Mouse (Mus musculus): Measurements from ENCODE around the gene Tmcc2.
"Not testable (repeated sequence)": the region's sequence is repeated elsewhere in the genome, so short reads cannot be mapped to it uniquely, and the experiment has no call there.

The Tmcc2 gene

GRCm38 (mm10) chr1:132367692-132368506, 23.2 kb downstream of the Tmcc2 start:
- DNase-seq = peak; percentile 86

DNA sequence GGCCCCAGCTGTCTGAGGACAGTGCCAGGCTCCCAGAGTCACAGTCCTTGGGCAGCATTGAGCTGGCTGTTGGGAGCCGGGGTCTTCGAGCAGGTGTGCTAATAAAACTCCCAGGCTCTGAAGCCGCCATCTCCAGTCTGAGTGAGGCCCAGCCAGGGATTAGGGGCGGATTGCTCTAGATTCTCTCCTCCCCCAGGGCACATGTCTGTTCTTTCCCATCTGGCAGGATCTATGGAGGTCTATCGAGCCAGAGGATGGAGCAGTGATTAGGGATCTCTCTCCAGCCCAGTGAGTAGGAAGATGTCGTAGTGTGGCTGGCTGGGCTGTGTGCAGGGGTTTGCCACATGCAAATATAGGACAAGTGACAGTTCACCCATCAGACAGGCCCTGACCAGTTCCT, 24.1 kb downstream of the Tmcc2 start:
- DNase-seq = no peak

DNA sequence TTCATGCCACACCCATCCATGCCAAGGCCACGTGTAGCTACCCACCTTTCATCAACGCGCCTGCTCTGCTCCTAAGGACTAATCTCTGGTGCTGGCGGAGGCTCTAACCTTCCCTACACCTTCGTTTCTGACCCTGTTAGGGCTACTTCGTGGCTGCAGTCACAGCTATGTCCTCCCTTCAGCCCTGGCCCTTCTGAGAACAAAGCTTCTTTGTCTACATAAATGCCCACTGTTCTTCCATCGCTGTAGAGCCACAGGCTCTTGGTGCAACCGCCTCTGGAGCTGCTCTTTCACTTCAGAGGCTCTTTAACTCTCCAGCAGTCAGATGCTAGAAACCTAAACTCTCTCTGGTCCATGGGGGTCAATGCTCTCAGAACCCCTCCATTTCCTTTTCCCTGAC, 24.8 kb downstream of the Tmcc2 start:
- DNase-seq = no peak

GRCm38 (mm10) chr1:132365645-132366044, 25.4 kb downstream of the Tmcc2 start:
- DNase-seq = no peak

- no peak for DNase-seq
Observed at GRCm38 (mm10) chr1:132364896-132365557, 26.1 kb downstream of the Tmcc2 start.

GRCm38 (mm10) chr1:132364388-132364787, 26.7 kb downstream of the Tmcc2 start:
- peak; percentile 73 for DNase-seq

DNA sequence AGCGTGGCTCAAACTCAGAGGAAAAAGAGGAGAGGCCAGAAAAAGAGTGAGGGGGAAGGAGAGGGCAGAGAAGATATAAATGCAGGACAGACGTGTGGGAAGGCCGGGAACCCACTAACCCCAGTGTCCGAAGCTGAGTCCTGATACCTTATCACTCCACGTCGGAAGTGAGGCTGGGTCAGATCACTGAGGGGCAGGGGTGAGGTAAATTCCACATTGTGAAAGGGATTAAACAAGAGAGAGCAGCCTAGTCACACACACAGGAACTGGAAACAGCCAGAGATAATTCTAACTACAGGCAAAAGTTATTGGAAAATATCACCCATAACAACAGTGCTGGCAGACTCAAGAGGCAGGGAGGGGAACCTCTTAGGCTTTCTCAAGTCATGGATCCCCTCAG, 29.1 kb downstream of the Tmcc2 start:
- no peak for DNase-seq

DNA sequence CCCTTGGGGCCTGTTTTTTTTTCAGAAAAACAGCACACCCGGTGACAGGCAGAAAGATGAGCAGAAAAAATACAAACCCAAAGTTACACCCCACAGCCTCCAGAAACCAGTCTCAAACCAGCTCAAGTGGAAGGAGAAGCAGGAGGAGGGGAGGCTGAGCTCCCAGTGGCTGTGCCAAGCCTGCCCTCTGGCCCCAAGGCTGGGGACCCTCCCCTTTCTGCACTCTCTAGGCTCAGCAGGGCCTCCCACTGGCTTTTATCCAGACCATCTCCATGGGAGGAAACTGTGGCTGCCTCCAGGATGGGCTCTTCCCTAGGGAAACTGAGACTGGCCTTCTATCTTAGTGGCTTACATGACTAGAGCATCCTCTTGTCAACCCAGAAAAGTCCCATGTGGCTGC, 34.2 kb downstream of the Tmcc2 start:
- no peak for DNase-seq

GRCm38 (mm10) chr1:132355841-132356242, 35.2 kb downstream of the Tmcc2 start:
- peak; percentile 78 for DNase-seq

GRCm38 (mm10) chr1:132355162-132355601, 35.9 kb downstream of the Tmcc2 start:
- no peak for DNase-seq

DNA sequence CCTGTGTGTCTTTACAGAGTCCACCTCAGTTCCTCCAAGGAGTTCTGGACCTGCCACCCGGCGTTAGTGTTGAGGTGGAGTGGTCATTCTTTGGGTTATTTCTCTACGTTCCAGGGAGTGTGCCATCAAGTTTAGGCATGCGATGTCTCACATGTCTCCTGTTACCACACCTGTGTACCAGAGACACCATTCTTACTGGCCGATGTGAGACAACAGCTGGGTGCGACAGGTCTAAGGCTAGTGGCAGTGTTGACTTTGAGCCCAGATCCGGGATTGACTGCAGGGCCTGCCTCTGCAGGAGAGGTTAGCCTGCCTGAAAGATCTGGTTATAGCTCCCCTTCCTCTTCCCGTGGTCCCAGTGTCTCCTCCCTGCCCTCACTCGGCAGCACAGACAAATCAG, 36.8 kb downstream of the Tmcc2 start:
- no peak for DNase-seq

GRCm38 (mm10) chr1:132353389-132353788, 37.7 kb downstream of the Tmcc2 start:
- DNase-seq = no peak

DNA sequence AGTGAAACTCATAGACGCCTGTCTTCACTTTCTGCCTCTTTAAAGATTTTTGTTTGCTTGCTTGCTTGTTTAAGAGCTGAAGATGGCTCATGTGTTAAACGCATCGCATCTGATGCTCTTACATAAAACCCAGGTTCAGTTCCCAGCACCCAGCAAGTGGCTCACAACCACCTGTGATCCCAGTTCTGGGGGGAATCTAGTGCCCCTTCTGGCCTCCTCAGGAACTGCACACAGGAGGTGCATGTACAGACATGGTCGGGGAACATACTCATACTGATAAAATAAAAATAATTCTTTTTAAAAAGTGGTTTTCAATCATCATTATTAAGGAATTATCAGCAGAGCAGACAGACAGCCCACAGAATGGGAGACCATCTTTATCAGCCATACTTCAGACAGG, 40.0 kb downstream of the Tmcc2 start:
- DNase-seq = no peak

- DNase-seq = not testable (repeated sequence)
Observed at GRCm38 (mm10) chr1:132349601-132350000, 41.5 kb downstream of the Tmcc2 start.

DNA sequence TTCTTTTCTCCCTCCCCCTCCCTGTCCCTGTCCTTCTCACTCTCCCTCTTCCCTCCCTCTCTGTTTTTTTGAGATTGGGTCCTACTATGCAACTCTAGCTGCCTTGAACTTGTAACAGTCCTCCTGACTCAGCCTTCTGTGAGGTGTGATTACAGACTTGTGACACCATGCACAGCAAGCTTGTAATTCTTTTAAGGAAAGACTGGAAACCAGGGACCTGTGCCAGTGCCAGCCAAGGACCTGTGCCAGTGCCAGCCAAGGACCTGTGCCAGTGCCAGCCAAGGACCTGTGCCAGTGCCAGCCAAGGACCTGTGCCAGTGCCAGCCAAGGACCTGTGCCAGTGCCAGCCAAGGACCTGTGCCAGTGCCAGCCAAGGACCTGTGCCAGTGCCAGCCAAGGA, 42.0 kb downstream of the Tmcc2 start:
- not testable (repeated sequence) for DNase-seq

DNA sequence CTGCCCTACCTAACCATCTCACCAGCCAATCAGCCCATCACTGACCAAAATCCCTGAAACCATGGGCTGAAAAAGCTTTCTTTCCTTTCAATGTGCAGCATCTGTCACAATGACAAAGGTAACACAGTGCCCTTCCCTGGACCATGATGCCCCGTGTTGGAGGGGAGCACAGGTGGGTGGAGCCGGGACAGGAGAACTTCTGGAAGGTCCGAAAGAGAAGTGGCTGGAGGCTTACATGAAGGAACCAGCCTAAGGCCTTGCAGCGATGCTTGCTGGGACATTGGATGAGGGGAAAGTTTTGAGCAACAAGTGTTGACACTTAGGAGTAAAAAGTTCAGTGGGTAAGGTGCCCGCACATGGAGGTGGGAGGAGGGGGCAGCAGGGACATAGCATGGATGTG, 42.7 kb downstream of the Tmcc2 start:
- DNase-seq = no peak

DNA sequence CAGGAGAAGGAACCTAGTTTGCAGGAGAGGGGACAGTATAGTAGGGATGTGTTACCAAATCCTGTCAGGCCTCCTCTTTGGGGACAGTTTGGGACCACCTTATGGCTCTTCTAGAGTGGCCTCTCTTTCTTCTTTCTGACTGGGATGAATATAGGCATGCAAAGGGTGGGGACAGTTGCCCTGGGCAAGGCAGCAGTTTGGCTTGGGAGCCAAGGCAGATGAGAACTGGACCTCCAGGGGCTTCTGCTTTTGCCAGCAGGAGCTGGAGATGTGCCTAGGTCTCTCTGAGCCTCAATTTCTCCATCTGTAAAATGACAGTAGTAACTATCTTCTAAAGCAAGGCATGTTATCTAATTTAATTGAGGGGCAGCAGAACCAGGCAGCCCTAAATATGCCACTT, 44.1 kb downstream of the Tmcc2 start:
- no peak for DNase-seq

GRCm38 (mm10) chr1:132346134-132346851, 44.8 kb downstream of the Tmcc2 start:
- DNase-seq = no peak

- DNase-seq = no peak
Observed at GRCm38 (mm10) chr1:132345514-132345913, 45.6 kb downstream of the Tmcc2 start.

DNA sequence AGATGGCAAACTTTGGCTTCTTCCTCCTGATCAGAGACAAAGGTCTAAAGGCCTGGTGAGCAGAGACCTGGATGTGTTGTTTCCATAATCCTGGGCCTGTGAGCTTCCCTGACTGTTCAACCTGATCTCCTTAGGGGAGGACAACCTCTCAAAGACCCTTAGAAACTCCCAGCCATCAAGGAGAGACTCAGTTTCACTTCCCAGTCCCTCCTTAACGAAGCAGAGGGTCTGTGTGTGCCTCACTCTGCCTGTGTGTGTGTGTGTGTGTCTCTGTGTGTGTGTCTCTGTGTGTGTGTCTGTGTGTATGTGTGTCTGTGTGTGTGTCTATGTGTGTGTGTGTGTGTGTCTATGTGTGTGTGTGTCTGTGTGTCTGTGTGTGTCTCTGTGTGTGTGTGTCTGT, 47.4 kb downstream of the Tmcc2 start:
- no peak for DNase-seq

GRCm38 (mm10) chr1:132343191-132343590, 47.9 kb downstream of the Tmcc2 start:
- DNase-seq = no peak

GRCm38 (mm10) chr1:132342518-132342917, 48.6 kb downstream of the Tmcc2 start:
- DNase-seq = no peak

DNA sequence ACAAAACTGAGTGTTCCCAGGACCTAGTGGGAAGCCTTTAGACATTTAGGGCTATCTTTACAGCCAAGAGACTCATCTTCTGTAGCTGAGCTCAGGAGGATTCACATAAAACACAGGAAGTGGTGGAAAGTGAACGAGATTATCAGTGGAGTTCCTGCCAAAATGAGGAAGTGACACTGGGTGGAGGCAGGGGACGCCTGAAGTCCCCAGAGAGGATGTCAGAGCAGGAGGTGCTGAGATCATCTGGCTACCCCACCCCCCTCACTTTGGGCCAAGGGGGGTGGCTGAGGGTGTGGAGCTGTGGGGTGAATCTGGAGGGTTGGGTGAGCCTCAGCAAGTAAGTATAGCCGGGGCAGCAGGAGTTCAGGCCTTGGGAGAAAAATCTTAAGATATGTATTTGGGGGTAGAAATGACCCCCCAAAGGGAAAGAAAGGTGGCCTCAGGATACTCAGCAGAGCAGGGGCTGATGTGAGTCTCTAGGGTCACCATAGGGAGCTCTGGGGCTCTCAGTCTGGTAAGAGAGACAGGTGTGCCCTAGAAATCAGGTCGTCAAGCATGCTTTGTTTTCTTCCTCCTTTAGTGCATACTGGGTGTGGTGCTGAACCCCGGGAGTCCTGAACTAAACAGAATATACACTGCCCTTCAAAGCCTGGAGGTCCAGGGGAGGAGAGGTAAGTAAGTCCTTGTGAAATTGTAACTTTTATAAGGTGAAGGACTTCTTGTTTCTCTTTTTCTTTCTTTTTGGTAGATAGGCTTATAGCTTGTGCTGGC, 49.2 kb downstream of the Tmcc2 start:
- no peak for DNase-seq

All from right cerebral cortex, adult 18-20 months (tissue).